Mouse (Mus musculus): ENCODE data around the gene Rnaseh2c.

Rnaseh2c gene

GRCm38 (mm10) chr19:5575336-5575735, 26.3 kb upstream of the Rnaseh2c start:
- peak; percentile 42 for DNase-seq (ENCODE audit: low read depth)

- no peak for DNase-seq (ENCODE audit: low read depth)
These were observed 21.7 kb upstream of the Rnaseh2c start for GRCm38 (mm10) chr19:5579971-5580370.

- no peak for DNase-seq (ENCODE audit: low read depth)
These were observed 20.9 kb upstream of the Rnaseh2c start for GRCm38 (mm10) chr19:5580776-5581175.

GRCm38 (mm10) chr19:5581995-5582394, 19.7 kb upstream of the Rnaseh2c start:
- DNase-seq (ENCODE audit: low read depth): no peak

- peak; percentile 63 for DNase-seq (ENCODE audit: low read depth)
These were observed 12.5 kb upstream of the Rnaseh2c start for GRCm38 (mm10) chr19:5589159-5589558.

GRCm38 (mm10) chr19:5591888-5592287, 9.8 kb upstream of the Rnaseh2c start:
- DNase-seq (ENCODE audit: low read depth): no peak

- no peak for DNase-seq (ENCODE audit: low read depth)
These were observed 2.4 kb upstream of the Rnaseh2c start for GRCm38 (mm10) chr19:5599224-5599623.

GRCm38 (mm10) chr19:5603664-5604063, 2.0 kb downstream of the Rnaseh2c start:
- no peak for DNase-seq (ENCODE audit: low read depth)

GRCm38 (mm10) chr19:5605126-5605525, 3.5 kb downstream of the Rnaseh2c start:
- DNase-seq (ENCODE audit: low read depth): no peak

GRCm38 (mm10) chr19:5606196-5606595, 4.5 kb downstream of the Rnaseh2c start:
- no peak for DNase-seq (ENCODE audit: low read depth)

GRCm38 (mm10) chr19:5607705-5608410, 6.2 kb downstream of the Rnaseh2c start:
- DNase-seq (ENCODE audit: low read depth): no peak

- DNase-seq (ENCODE audit: low read depth): no peak
These were observed 7.0 kb downstream of the Rnaseh2c start for GRCm38 (mm10) chr19:5608707-5609106.

- no peak for DNase-seq (ENCODE audit: low read depth)
These were observed 7.5 kb downstream of the Rnaseh2c start for GRCm38 (mm10) chr19:5609171-5609546.

GRCm38 (mm10) chr19:5609547-5610404, 8.1 kb downstream of the Rnaseh2c start, which contains the start of gene Kat5:
TSS of gene Kat5 (minus strand) at chr19:5610237.
- DNase-seq (ENCODE audit: low read depth): peak; percentile 96

- peak; percentile 48 for DNase-seq (ENCODE audit: low read depth)
These were observed 10.3 kb downstream of the Rnaseh2c start for GRCm38 (mm10) chr19:5611973-5612372.

GRCm38 (mm10) chr19:5612762-5613411, 11.2 kb downstream of the Rnaseh2c start:
- peak; percentile 94 for DNase-seq (ENCODE audit: low read depth)

- DNase-seq (ENCODE audit: low read depth): no peak
These were observed 13.3 kb downstream of the Rnaseh2c start for GRCm38 (mm10) chr19:5614953-5615352.

- DNase-seq (ENCODE audit: low read depth): peak; percentile 71
These were observed 18.3 kb downstream of the Rnaseh2c start for GRCm38 (mm10) chr19:5620007-5620406.

- DNase-seq (ENCODE audit: low read depth): no peak
These were observed 20.2 kb downstream of the Rnaseh2c start for GRCm38 (mm10) chr19:5621884-5622283.

- no peak for DNase-seq (ENCODE audit: low read depth)
These were observed 23.6 kb downstream of the Rnaseh2c start for GRCm38 (mm10) chr19:5625311-5625710.

GRCm38 (mm10) chr19:5629907-5630306, 28.2 kb downstream of the Rnaseh2c start:
- no peak for DNase-seq (ENCODE audit: low read depth)

- no peak for DNase-seq (ENCODE audit: low read depth)
These were observed 30.4 kb downstream of the Rnaseh2c start for GRCm38 (mm10) chr19:5632120-5632519.

Measured in 416B (cell line).